Mouse (Mus musculus): ENCODE measurements around the gene Aph1a. TPM values are rescaled to one million over a fixed set of nuclear protein-coding genes. Genes with fewer than 3 reads are reported as not detected.
"Not testable (repeated sequence)": the region's sequence is repeated elsewhere in the genome, so short reads cannot be mapped to it uniquely, and the experiment has no call there.

Gene Aph1a
- polyA plus RNA-seq (2014; fragmentation: Nextera tagmentation; extraction: Ambion mirVana) = 29.7 and 33.3 TPM in 2 replicates

DNA sequence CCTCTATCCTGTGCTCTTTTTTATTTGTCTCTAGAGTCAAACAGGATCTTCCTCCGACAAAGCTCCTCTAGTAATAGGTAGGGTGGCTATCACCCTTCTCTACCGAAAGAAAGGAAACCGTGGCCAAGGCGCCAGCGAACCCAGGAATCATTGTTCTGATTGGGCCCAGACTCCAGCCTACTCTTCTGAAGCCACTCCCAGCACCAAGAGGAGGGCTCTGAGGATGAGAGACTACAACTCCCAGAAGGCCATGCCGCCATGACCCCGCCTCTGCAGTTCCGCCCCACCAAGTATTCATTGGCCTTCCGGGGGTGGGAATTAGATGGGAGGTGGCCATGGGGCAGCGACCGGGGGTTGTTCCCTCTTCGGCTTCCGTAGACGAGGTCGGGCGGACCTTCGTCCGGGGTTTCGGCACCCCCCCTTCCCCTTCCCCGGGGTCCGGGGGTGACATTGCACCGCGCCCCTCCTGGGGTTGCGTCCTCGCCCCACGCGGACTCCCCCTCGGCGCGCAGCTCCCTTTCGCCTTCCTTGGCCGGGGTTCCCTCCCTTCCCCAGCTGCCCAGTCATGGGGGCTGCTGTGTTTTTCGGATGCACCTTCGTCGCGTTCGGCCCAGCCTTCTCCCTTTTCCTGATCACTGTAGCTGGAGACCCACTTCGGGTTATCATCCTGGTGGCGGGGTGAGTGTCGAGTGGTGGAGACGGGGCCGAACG, at the start of gene Aph1a:
Gene Aph1a, plus strand, starts transcription at position 364 of the 711 bp plus-strand sequence.
- 0% methylated on average over 27 of the region's 43 CpGs for WGBS
- H3K27me3 ChIP-seq (ENCODE audit: control insufficient read depth, insufficient read depth, low read length); H3K9me3 ChIP-seq (ENCODE audit: control insufficient read depth, low read length); H3K36me3 ChIP-seq (ENCODE audit: control insufficient read depth, insufficient read depth, low read length); H3K4me1 ChIP-seq (replicated peaks; ENCODE audit: control insufficient read depth, insufficient read depth, low read length): not testable (repeated sequence)
- H3K9ac ChIP-seq (ENCODE audit: low read length) = peak within 1 kb of the TSS; percentile 70
- peak; percentile 97 for ATAC-seq (replicated peaks; ENCODE audit: low FRiP score)
- H3K27ac ChIP-seq (ENCODE audit: low read depth, low read length) = 0 out of 2 replicates have a peak within 1 kb of the TSS, but pooled peaks have one; percentile 25
- H3K4me3 ChIP-seq (ENCODE audit: low read depth, low read length) = peak within 1 kb of the TSS; percentile 67
- H3K4me2 ChIP-seq (ENCODE audit: low read depth, low read length, severe bottlenecking) = peak within 1 kb of the TSS; percentile 93
- peak; percentile 97 for DNase-seq (ENCODE audit: low spot score)

DNA sequence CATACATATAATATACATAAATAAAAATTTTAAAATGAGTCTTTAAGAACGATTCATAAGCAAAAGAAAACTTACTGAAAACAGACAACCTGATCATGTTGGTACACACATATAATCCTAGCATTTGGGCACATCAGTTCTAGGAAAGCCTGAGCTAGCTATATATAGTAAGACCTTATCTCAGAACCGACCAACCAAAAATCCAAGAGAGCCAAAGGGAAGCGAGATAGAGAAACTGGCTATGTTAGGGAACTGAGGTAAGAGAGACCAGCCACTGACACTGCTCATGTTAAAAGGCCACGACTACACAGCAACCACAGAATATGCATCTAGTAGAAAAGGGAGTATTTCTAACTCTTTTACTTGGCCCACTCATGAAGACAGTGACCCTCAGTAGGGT, 43.2 kb upstream of the Aph1a start:
- Histone ChIP-seq H3K4me3 (ENCODE audit: low read depth, low read length) (no peak overlapping the region), H3K27me3 (ENCODE audit: control insufficient read depth, insufficient read depth, low read length) (no peaks in the 10 kb centered on the region), H3K27ac (ENCODE audit: low read depth, low read length) (no peak overlapping the region), H3K9me3 (ENCODE audit: control insufficient read depth, low read length) (no peaks in the 10 kb centered on the region), H3K4me1 (replicated peaks; ENCODE audit: control insufficient read depth, insufficient read depth, low read length) (no peaks in the 10 kb centered on the region), H3K36me3 (ENCODE audit: control insufficient read depth, insufficient read depth, low read length) (peaks cover 33% of the 10 kb centered on the region), H3K4me2 (ENCODE audit: low read depth, low read length, severe bottlenecking) (no peak overlapping the region), H3K9ac (ENCODE audit: low read length) (no peak overlapping the region)
- ATAC-seq (replicated peaks; ENCODE audit: low FRiP score) = no peak
- 85% methylated on average over 4 of the region's 4 CpGs for WGBS
- DNase-seq (ENCODE audit: low spot score) = no peak

DNA sequence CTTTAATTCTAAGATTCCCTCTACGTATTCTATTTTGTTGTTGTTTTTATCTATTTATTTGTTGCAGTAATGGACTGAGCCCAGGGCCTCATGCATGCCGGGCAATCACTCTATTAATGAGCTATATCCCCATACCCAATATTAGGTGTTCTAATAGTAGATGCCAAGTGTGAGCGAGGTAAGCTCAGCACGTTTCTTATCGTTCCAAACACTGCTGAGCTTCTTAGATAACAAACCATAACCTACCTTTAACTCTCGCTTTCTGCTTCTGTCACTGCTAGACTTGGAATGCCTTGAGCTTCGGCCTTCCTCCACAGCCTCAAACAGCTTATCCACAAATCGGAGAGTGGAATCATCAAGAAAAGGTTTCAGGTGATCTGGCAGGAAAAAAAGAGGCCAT, 42.5 kb upstream of the Aph1a start:
- no peak for DNase-seq (ENCODE audit: low spot score)
- ATAC-seq (replicated peaks; ENCODE audit: low FRiP score) = no peak
- Histone ChIP-seq H3K9me3 (ENCODE audit: control insufficient read depth, low read length) (no peaks in the 10 kb centered on the region), H3K27me3 (ENCODE audit: control insufficient read depth, insufficient read depth, low read length) (no peaks in the 10 kb centered on the region), H3K36me3 (ENCODE audit: control insufficient read depth, insufficient read depth, low read length) (peaks cover 27% of the 10 kb centered on the region), H3K4me3 (ENCODE audit: low read depth, low read length) (no peak overlapping the region), H3K4me1 (replicated peaks; ENCODE audit: control insufficient read depth, insufficient read depth, low read length) (no peaks in the 10 kb centered on the region; the same call in 1 of the 2 replicates), H3K4me2 (ENCODE audit: low read depth, low read length, severe bottlenecking) (no peak overlapping the region), H3K27ac (ENCODE audit: low read depth, low read length) (no peak overlapping the region), H3K9ac (ENCODE audit: low read length) (no peak overlapping the region)
- 93% methylated on average over 8 of the region's 8 CpGs for WGBS

DNA sequence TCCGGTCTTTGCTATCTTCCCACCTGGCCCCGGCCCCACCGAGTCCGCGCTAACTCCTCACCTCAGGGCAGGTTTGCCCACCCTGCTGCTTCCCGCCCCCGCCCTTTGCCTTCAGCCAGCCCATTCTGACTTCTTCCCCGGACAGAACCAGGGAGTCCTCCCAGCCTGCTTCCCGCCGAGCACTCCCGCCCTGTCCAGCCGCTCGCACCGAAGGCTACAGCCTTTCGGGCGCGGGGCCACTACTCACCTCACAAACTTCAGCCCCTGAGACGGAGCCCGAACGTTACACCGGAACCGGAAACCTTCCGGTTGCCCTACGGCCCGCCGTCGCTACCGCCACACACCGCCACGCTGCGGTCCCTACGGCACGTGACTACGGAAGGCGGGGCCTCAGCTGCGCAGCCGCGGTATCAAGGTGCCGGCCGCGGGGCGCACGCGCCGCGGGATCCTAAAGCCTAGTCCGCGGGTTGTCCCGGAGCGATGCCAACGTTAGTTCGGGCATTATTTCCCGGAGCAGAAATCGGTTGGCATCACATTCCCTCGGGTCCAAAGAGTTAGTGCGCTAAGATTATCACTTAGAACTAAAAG, 38.2 kb upstream of the Aph1a start, which contains the start of gene Prpf3:
Gene Prpf3, minus strand, starts transcription at position 384 of the 588 bp plus-strand sequence.
- DNase-seq (ENCODE audit: low spot score) (peak; percentile 94), ATAC-seq (replicated peaks; ENCODE audit: low FRiP score) (peak; percentile 99)
- peak within 1 kb of the TSS; percentile 79 for H3K9ac ChIP-seq (ENCODE audit: low read length)
- H3K36me3 ChIP-seq (ENCODE audit: control insufficient read depth, insufficient read depth, low read length) = peaks cover 6% of the 10 kb centered on the region; the same call in 1 of the 2 replicates
- H3K4me3 ChIP-seq (ENCODE audit: low read depth, low read length) = peak within 1 kb of the TSS; percentile 87
- no peaks in the 10 kb centered on the region; the same call in 1 of the 2 replicates for H3K4me1 ChIP-seq (replicated peaks; ENCODE audit: control insufficient read depth, insufficient read depth, low read length)
- H3K27me3 ChIP-seq (ENCODE audit: control insufficient read depth, insufficient read depth, low read length) = no peaks in the 10 kb centered on the region
- no peaks in the 10 kb centered on the region for H3K9me3 ChIP-seq (ENCODE audit: control insufficient read depth, low read length)
- whole genome bisulfite sequencing = under 1% methylated on average over 56 of the region's 56 CpGs
- peak within 1 kb of the TSS; percentile 62; the same call in 1 of the 2 replicates for H3K27ac ChIP-seq (ENCODE audit: low read depth, low read length)
- H3K4me2 ChIP-seq (ENCODE audit: low read depth, low read length, severe bottlenecking) = peak within 1 kb of the TSS; percentile 56

DNA sequence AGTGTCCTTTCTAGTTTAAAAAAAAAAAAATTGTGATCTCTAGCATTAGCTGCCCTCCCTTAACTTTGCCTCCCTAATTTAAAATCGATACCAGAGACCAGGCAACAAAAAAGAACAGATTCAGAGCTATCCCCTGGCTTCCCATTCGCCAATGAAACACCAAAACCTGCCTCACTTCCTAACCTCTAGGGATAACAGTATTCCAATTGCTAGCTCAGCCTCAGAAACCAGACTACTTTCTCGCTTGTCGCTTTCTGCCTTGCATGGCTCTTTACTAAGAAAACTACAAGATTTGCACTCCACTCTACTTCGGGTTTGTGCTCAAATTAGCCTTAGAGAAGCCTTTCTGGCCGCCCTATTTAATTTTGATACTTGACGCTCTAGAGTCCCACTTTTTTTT, 37.7 kb upstream of the Aph1a start:
- H3K4me3 ChIP-seq (ENCODE audit: low read depth, low read length) = peak overlapping the region; percentile 87
- no peaks in the 10 kb centered on the region for H3K9me3 ChIP-seq (ENCODE audit: control insufficient read depth, low read length)
- 26% methylated on average over 7 of the region's 7 CpGs for WGBS
- peaks cover 6% of the 10 kb centered on the region; the same call in 1 of the 2 replicates for H3K36me3 ChIP-seq (ENCODE audit: control insufficient read depth, insufficient read depth, low read length)
- H3K9ac ChIP-seq (ENCODE audit: low read length) = peak overlapping the region; percentile 79
- no peaks in the 10 kb centered on the region for H3K27me3 ChIP-seq (ENCODE audit: control insufficient read depth, insufficient read depth, low read length)
- no peaks in the 10 kb centered on the region; the same call in 1 of the 2 replicates for H3K4me1 ChIP-seq (replicated peaks; ENCODE audit: control insufficient read depth, insufficient read depth, low read length)
- H3K27ac ChIP-seq (ENCODE audit: low read depth, low read length) = peak overlapping the region; percentile 62; the same call in 1 of the 2 replicates
- ATAC-seq (replicated peaks; ENCODE audit: low FRiP score) (no peak; the same call in 1 of the 2 replicates), DNase-seq (ENCODE audit: low spot score) (no peak)
- peak overlapping the region; percentile 56 for H3K4me2 ChIP-seq (ENCODE audit: low read depth, low read length, severe bottlenecking)

DNA sequence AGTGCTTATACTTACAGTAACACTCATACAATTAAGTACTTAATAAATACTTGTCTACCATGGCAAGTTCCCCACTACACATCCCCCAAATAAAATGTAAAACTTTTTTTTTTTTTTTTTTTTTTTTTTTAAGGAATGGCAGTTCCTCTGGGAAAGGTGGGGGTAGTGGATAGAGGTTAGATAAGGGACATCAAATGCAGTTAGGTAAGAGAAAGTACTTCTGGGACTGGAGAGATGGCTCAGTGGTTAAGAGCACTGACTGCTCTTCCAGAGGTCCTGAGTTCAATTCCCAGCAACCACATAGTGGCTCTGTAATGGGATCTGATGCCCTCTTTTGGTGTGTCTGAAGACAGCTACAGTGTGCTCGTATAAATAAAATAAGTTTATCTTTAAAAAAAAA, 36.7 kb upstream of the Aph1a start:
- H3K27me3 ChIP-seq (ENCODE audit: control insufficient read depth, insufficient read depth, low read length); H3K9ac ChIP-seq (ENCODE audit: low read length); H3K9me3 ChIP-seq (ENCODE audit: control insufficient read depth, low read length); H3K4me1 ChIP-seq (replicated peaks; ENCODE audit: control insufficient read depth, insufficient read depth, low read length); H3K4me2 ChIP-seq (ENCODE audit: low read depth, low read length, severe bottlenecking); ATAC-seq (replicated peaks; ENCODE audit: low FRiP score); H3K4me3 ChIP-seq (ENCODE audit: low read depth, low read length); H3K27ac ChIP-seq (ENCODE audit: low read depth, low read length); DNase-seq (ENCODE audit: low spot score); H3K36me3 ChIP-seq (ENCODE audit: control insufficient read depth, insufficient read depth, low read length): not testable (repeated sequence)
- WGBS = 79% methylated on average over 1 of the region's 1 CpGs

DNA sequence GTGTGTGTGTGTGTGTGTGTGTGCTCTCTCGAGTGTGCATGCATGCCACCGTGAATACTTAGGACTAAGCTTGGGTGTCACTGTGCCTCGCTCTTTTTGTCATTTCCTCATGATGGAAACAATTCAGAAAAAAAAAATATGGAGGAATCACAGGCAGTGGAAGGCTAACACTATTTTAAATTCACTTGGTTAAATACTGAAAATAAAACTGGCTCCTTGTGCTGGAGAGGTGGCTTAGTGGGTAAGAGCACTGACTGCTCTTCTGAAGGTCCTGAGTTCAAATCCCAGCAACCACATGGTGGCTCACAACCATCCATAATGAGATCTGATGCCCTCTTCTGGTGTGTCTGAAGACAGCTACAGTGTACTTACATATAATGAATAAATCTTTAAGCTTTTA, 35.5 kb upstream of the Aph1a start:
- not testable (repeated sequence) for ATAC-seq (replicated peaks; ENCODE audit: low FRiP score); H3K4me2 ChIP-seq (ENCODE audit: low read depth, low read length, severe bottlenecking); DNase-seq (ENCODE audit: low spot score); H3K4me3 ChIP-seq (ENCODE audit: low read depth, low read length); H3K36me3 ChIP-seq (ENCODE audit: control insufficient read depth, insufficient read depth, low read length); H3K4me1 ChIP-seq (replicated peaks; ENCODE audit: control insufficient read depth, insufficient read depth, low read length); H3K9me3 ChIP-seq (ENCODE audit: control insufficient read depth, low read length); H3K27me3 ChIP-seq (ENCODE audit: control insufficient read depth, insufficient read depth, low read length); H3K9ac ChIP-seq (ENCODE audit: low read length); H3K27ac ChIP-seq (ENCODE audit: low read depth, low read length)
- 86% methylated on average over 3 of the region's 3 CpGs for WGBS

DNA sequence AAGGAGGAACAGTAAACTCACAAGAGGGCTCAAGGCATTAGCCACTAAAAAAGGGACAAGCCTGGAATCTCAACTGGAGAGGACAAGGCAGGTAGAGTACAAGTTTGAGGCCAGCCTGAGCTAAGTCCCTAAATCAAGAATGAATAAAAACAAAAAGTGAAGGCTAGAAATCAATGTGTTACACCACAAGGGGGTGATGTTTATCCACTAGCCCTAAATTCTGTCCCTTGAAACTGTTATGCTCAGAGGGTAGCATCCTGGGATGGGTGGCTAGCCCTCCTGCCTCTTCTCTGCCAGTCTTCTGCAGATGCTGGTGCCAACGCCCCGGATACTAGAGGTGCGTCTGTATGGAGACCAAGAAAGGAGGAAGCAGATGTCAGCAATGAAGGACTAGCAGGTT, 33.4 kb upstream of the Aph1a start:
- no peaks in the 10 kb centered on the region; the same call in 1 of the 2 replicates for H3K4me1 ChIP-seq (replicated peaks; ENCODE audit: control insufficient read depth, insufficient read depth, low read length)
- H3K27me3 ChIP-seq (ENCODE audit: control insufficient read depth, insufficient read depth, low read length) = no peaks in the 10 kb centered on the region
- WGBS = 93% methylated on average over 3 of the region's 3 CpGs
- ATAC-seq (replicated peaks; ENCODE audit: low FRiP score) = no peak
- H3K27ac ChIP-seq (ENCODE audit: low read depth, low read length) = no peak overlapping the region
- peaks cover 3% of the 10 kb centered on the region for H3K36me3 ChIP-seq (ENCODE audit: control insufficient read depth, insufficient read depth, low read length)
- no peak overlapping the region for H3K4me3 ChIP-seq (ENCODE audit: low read depth, low read length)
- no peak overlapping the region for H3K4me2 ChIP-seq (ENCODE audit: low read depth, low read length, severe bottlenecking)
- H3K9ac ChIP-seq (ENCODE audit: low read length) = no peak overlapping the region
- no peak for DNase-seq (ENCODE audit: low spot score)
- no peaks in the 10 kb centered on the region for H3K9me3 ChIP-seq (ENCODE audit: control insufficient read depth, low read length)

All from forebrain, embryonic 11.5 days (tissue).